Mouse (Mus musculus) intestine, postnatal 0 days (tissue): ENCODE results near the gene Rab3gap1. TPM values are rescaled to one million over a fixed set of nuclear protein-coding genes. Genes with fewer than 3 reads are reported as not detected.

Experiments
- ATAC-seq: fragments of 200-750 bp; cut with Nextera tagmentation; 2 replicates; pipeline ENCODE4 v1.8.0; 2017; ENCODE audit warnings: mild to moderate bottlenecking, moderate TSS enrichment, moderate library complexity
- H3K27ac ChIP-seq: fragments of 300-500 bp; sonication (generic); 2 replicates; pipeline ENCODE4 v1.5.1; 2014; ENCODE audit warnings: mild to moderate bottlenecking, low read depth, low read length, moderate library complexity
- H3K27me3 ChIP-seq: fragments of 300-500 bp; sonication (generic); replicated peaks from 2 replicates; pipeline ENCODE4 v1.6.1; 2014; ENCODE audit warnings: low read length, mixed read lengths; ENCODE audit not compliant: control insufficient read depth, insufficient read depth
- H3K36me3 ChIP-seq: fragments of 300-500 bp; sonication (generic); 2 replicates; pipeline ENCODE4 v1.6.1; 2014; ENCODE audit warnings: mild to moderate bottlenecking, moderate library complexity; ENCODE audit not compliant: control insufficient read depth, insufficient read depth
- H3K4me1 ChIP-seq: fragments of 300-500 bp; sonication (generic); replicated peaks from 2 replicates; pipeline ENCODE4 v1.6.1; 2014; ENCODE audit warnings: antibody characterized with exemption, low read length, mixed read lengths; ENCODE audit not compliant: control insufficient read depth, insufficient read depth
- H3K4me2 ChIP-seq: fragments of 300-500 bp; sonication (generic); replicated peaks from 2 replicates; pipeline ENCODE4 v1.6.1; 2014; ENCODE audit warnings: low read depth, mild to moderate bottlenecking, moderate library complexity
- H3K4me3 ChIP-seq: fragments of 300-500 bp; sonication (generic); 2 replicates; pipeline ENCODE4 v1.5.1; 2014; ENCODE audit warnings: low read depth, low read length
- H3K9ac ChIP-seq: fragments of 300-500 bp; sonication (generic); 2 replicates; pipeline ENCODE4 v1.6.1; 2014; ENCODE audit warnings: mild to moderate bottlenecking, low read depth, low read length
- H3K9me3 ChIP-seq: fragments of 300-500 bp; sonication (generic); 2 replicates; pipeline ENCODE4 v1.6.1; 2016; ENCODE audit warnings: mixed run types; ENCODE audit not compliant: control insufficient read depth
- CTCF ChIP-seq: sonication (generic); IDR thresholded peaks from 2 replicates; pipeline ENCODE4 v1.5.1; 2016; ENCODE audit warnings: low read depth, mild to moderate bottlenecking, control low read depth, antibody characterized with exemption, moderate library complexity
- WGBS: fragments of 180-500 bp; shearing (Covaris S2); extraction: QIAGEN DNeasy Blood & Tissue Kit; methylation state at CpG from one replicate; pipeline ENCODE4 v1.1.7; 2014; 5-methylcytosine and 5-hydroxymethylcytosine counted together
- polyA plus RNA-seq: library from polyadenylated mRNA; unstranded; fragments of >200 nt; fragmentation: Nextera tagmentation; extraction: Ambion mirVana; gene quantifications from 2 replicates; pipeline ENCODE4 v1.2.1, GENCODE M21; 2015

Gene Rab3gap1
- 12.5 and 13.0 TPM in 2 replicates for polyA plus RNA-seq

DNA sequence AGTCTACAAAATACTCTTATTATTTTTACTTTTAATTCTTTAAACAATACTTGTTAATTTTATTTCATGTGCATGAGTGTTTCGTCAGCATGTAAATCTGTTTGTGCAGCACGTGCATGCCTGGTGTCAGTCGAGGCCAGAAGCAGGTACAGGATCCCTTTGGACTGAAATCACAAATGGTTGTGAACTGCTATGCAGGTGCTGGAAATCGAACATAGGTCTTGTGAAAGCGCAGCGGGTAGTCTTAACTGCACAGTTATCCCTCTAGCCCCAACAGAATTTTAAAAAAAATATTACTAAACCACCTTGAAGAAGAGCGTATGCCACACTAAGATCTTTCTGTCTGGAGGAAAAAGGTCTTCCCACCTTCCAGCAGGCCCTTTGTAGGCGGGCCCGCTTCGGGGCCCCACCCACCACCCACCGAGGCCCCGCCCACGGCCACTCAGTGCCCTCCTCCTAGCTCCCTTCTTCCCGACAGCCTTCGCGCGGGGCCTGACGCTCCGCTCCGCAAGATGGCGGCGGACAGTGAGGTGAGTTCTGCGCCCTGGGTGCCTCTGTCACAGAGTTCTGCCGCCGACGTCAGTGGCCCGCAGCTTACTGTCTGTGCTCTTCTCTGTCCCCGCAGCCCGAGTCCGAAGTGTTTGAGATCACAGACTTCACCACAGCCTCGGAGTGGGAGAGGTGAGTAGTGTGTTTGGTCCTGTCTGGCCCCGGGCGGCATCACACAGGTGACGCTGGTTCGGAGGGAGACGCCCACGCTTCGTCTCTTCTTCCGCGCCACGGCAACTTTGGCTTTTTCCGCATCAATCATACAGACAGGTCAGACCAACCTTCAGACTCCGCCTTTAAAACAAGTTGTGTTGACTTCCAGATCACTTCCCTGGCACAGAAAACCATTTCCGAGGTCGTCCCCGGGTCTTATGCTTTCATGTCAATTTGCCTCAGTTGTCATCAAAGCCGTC is at the start of gene Rab3gap1:
Rab3gap1 (plus strand) TSS at position 474 of the 962 bp plus-strand sequence.
- H3K27ac ChIP-seq = peak within 1 kb of the TSS; percentile 86
- no peaks in the 10 kb centered on the region for H3K9me3 ChIP-seq
- 10% methylated on average over 47 of the region's 47 CpGs for WGBS
- peak; percentile 99 for ATAC-seq
- no peak for TF ChIP-seq CTCF
- 0 out of 2 replicates have a peak, but pooled peaks cover 3% of the 10 kb centered on the region for H3K36me3 ChIP-seq
- peak within 1 kb of the TSS; percentile 73 for H3K4me3 ChIP-seq
- H3K4me1 ChIP-seq = no peaks in the 10 kb centered on the region
- H3K27me3 ChIP-seq = no peaks in the 10 kb centered on the region
- H3K9ac ChIP-seq = peak within 1 kb of the TSS; percentile 64
- H3K4me2 ChIP-seq = peak within 1 kb of the TSS; percentile 68

DNA sequence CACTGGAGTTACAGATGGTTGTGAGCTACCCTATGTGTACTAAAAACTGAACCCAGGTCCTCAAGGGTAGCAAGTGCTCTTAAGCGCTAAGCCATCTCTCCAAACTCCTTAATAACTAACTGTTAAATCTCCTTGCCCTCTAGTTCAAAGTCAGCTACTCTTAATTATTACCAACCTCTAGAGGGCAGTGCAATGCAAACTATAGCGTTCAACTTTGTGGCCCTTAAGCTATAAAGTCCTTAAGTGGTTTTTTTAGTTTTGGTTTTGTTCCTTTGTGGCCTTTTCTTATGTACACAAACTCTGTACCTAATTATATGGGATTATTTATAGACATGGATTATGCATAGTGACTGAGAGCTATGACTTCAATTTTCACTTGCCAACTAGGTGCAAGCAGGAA is 41.2 kb upstream of the Rab3gap1 start:
- Histone ChIP-seq H3K4me1 (no peaks in the 10 kb centered on the region), H3K9me3 (no peaks in the 10 kb centered on the region), H3K27ac (no peak overlapping the region), H3K4me3 (no peak overlapping the region), H3K27me3 (no peaks in the 10 kb centered on the region), H3K4me2 (no peak overlapping the region), H3K9ac (no peak overlapping the region), H3K36me3 (no peaks in the 10 kb centered on the region)
- 10% methylated on average over 2 of the region's 2 CpGs for WGBS
- TF ChIP-seq CTCF = peak; percentile 82
- ATAC-seq = peak; percentile 49; the same call in 1 of the 2 replicates

DNA sequence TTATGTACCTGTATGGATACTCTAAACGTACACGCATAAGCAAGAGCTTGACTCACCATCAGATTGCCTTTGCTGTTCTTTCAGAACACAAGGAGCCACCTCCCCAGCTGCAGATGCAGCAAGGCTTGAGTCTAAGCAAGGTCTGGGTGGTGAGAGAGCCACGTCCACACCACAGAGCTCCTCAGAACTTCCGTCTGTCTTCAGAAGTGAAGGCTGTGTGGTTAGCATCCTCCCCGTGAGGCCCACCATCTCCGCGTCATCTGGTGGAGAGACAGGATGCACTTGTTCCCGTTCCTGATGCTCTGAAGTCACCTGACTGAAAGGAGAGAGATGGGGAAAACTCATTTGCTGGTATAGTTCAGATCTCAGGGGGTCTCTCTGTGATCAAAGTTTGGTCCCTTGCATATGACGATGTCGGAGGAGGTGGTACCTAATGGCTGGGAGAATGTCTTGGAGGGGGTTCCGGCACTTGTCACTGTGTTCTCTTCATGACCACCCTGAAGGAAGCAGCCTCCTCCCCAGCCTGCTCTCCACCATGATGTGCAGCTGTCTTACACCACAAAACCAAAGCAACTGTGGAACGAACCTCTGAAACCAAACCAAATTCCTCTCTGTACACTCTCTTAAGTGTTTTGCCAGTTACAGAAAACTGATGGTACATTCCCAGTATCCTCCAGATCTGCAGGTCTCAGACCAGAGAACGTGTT is 38.2 kb upstream of the Rab3gap1 start:
- Histone ChIP-seq H3K4me2 (no peak overlapping the region), H3K4me1 (no peaks in the 10 kb centered on the region), H3K4me3 (no peak overlapping the region), H3K27ac (no peak overlapping the region), H3K36me3 (no peaks in the 10 kb centered on the region), H3K9ac (no peak overlapping the region), H3K27me3 (no peaks in the 10 kb centered on the region), H3K9me3 (no peaks in the 10 kb centered on the region)
- no peak for TF ChIP-seq CTCF
- ATAC-seq = no peak
- 86% methylated on average over 13 of the region's 13 CpGs for WGBS

DNA sequence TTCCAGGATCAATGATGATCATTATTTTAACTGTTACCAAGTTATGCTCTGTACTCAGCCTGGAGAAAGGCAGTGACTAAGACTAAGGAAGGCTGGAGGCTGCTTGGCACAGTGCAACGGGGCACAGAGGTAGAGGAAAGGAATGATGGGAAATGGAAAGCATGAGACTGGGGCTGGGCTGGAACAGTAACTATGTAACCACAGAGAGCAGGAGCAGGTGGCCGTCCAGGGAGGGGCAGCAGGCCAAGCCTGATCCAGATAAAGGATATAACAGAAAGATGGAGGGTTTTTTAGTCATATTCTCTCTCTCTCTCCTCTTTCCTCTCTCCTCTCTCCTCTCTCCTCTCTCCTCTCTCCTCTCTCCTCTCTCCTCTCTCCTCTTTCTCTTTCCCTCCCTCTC is 34.9 kb upstream of the Rab3gap1 start:
- no peak overlapping the region for H3K9ac ChIP-seq
- no peaks in the 10 kb centered on the region for H3K9me3 ChIP-seq
- no peak for TF ChIP-seq CTCF
- H3K36me3 ChIP-seq = no peaks in the 10 kb centered on the region
- H3K4me3 ChIP-seq = no peak overlapping the region
- H3K27ac ChIP-seq = no peak overlapping the region
- WGBS = 27% methylated on average over 2 of the region's 2 CpGs
- H3K4me1 ChIP-seq = no peaks in the 10 kb centered on the region
- no peak for ATAC-seq
- no peak overlapping the region for H3K4me2 ChIP-seq
- H3K27me3 ChIP-seq = no peaks in the 10 kb centered on the region

DNA sequence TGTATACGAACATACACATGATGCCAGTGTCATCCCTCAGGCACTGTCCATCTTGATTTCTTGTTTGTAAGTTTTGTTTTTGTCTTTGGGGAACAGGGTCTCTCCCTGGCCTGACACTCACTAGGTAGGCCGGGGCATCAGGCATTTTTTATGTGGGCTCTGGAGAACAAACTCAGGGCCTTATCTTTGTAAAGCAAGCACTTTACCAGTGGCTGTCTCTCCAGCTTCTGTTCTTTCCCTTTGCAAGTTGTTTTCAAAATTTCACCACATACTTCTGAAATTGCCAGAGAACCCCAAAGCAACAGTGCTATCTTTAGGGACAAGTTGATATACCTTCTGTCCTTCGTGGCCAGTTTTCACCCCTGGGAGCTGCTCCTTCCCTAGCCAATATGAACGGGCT is 34.4 kb upstream of the Rab3gap1 start:
- Histone ChIP-seq H3K4me1 (no peaks in the 10 kb centered on the region), H3K4me2 (no peak overlapping the region), H3K36me3 (no peaks in the 10 kb centered on the region), H3K27me3 (no peaks in the 10 kb centered on the region), H3K9me3 (no peaks in the 10 kb centered on the region), H3K27ac (no peak overlapping the region), H3K4me3 (no peak overlapping the region), H3K9ac (no peak overlapping the region)
- TF ChIP-seq CTCF = no peak
- ATAC-seq = no peak
- WGBS = 63% methylated on average over 4 of the region's 4 CpGs

DNA sequence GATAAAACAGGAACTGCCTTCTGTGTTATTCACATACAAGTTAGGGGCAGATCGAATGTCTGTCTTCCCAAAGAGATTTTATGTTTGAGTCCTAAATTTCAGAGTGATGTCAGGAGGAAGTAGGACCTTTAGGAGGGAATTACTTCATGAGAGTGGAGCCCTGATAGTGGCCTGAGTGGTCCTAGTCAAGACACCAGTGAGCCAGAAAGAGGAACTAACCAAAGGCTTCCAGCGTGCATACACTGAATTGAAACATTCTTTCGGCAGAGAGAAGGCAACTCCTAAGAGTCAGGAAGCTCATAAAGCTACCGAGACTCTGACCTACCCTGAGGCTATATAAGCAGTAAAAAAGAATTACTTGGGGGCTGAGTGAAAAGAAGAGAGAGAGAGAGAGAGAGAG is 32.0 kb upstream of the Rab3gap1 start:
- H3K36me3 ChIP-seq = no peaks in the 10 kb centered on the region
- TF ChIP-seq CTCF = no peak

More for the DNA sequence above, 32.0 kb upstream of the Rab3gap1 start:
- Histone ChIP-seq H3K9me3 (no peaks in the 10 kb centered on the region), H3K4me2 (no peak overlapping the region), H3K9ac (no peak overlapping the region), H3K4me1 (no peaks in the 10 kb centered on the region), H3K27me3 (no peaks in the 10 kb centered on the region), H3K4me3 (no peak overlapping the region), H3K27ac (no peak overlapping the region)
- WGBS = 77% methylated on average over 4 of the region's 4 CpGs
- ATAC-seq = no peak
